Mouse (Mus musculus) gastrocnemius, adult 2 months (tissue): Measurements from ENCODE around the gene Ank2. TPM values are rescaled to one million over a fixed set of nuclear protein-coding genes. Genes with fewer than 3 reads are reported as not detected.

Experiments
- DNase-seq: peaks from one replicate; pipeline ENCODE4 v3.0.0; 2022
- H3K27ac ChIP-seq: fragments of 200-600 bp; 2 replicates; pipeline ENCODE4 v1.8.1; 2022; ENCODE audit warnings: mild to moderate bottlenecking
- H3K4me3 ChIP-seq: fragments of 200-600 bp; 2 replicates; pipeline ENCODE4 v1.8.1; 2022; ENCODE audit warnings: mild to moderate bottlenecking, moderate library complexity
- CTCF ChIP-seq: fragments of 200-600 bp; IDR thresholded peaks from 2 replicates; pipeline ENCODE4 v1.8.1; 2022; ENCODE audit warnings: antibody characterized with exemption, mild to moderate bottlenecking, moderate library complexity
- intact Hi-C: fragments of 180-260 bp; cut with DNase I; formaldehyde crosslinking; loops from one replicate; pipeline ENCODE4 v1.15.1; 2025
- total RNA-seq, 2 experiments: library from RNA; stranded (reverse); gene quantifications; 2 replicates each; pipeline ENCODE4 v1.2.3; 2021

Gene Ank2
- total RNA-seq, 2 experiments from 2014 or later, result 94.5 to 154 TPM

DNA sequence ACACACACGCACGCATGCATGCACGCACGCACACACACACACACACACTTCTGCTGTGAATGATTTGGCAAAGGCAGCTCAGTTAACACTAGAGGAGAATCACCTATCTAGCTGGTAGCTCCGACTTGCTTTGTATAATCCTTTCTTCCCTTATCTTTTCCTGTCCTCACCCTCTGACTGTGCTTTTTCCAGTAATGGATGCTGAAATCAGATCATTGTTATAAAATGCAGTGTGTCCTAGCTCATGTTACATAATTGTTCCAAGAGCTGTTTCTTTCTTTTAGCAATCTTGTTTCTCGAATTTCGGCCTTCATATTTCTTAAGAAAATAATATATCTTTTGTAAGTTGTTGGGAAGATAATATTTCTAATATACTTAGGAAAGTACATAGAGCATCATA, 457.9 kb downstream of the Ank2 start:
- Histone ChIP-seq H3K27ac (no peak overlapping the region), H3K4me3 (no peak overlapping the region)
- no peak for DNase-seq
- TF ChIP-seq CTCF, result no peak
- intact Hi-C loops, result no loop called here

DNA sequence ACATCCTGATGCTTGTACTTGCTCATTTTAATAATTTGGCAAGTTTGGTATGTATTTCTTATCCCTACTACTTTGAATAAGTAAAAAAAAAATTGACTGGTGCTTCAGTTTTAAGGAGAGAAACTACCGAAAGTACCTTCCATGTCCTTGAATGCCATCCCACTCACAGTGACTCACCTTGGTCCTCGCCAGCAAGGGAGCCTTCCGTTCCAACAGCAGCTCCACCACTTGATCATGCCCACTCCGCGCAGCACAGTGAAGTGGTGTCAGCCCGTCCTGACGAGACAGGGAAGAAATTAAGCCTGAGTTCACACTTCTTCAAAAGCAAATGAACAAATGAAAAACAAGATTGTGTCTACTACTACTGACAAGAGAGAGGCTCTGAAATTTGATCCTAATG, 460.6 kb downstream of the Ank2 start:
- intact Hi-C loops, result no loop called here
- DNase-seq, result no peak
- H3K27ac ChIP-seq, result no peak overlapping the region
- no peak for TF ChIP-seq CTCF
- H3K4me3 ChIP-seq, result no peak overlapping the region

DNA sequence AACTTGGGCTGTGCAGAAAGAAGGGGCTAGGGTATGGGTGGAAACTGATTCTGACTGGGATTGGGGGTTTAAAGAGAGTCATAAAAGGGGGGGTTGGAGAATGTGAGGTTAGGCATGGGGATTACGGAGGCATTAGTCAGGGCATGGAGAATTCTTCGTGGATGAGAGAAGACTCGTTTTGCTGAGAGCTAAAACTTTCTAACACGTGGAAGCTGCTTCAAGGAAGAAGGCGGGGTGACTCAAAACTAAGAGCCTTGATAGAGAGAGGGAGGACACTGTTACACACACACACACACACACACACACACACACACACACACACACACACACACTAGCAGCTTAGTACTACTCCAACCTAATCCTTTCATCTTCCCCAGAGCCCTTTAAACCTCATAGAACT, 463.0 kb downstream of the Ank2 start:
- no peak for TF ChIP-seq CTCF
- intact Hi-C loops, result no loop called here
- DNase-seq, result no peak
- no peak overlapping the region for H3K27ac ChIP-seq
- H3K4me3 ChIP-seq, result no peak overlapping the region

DNA sequence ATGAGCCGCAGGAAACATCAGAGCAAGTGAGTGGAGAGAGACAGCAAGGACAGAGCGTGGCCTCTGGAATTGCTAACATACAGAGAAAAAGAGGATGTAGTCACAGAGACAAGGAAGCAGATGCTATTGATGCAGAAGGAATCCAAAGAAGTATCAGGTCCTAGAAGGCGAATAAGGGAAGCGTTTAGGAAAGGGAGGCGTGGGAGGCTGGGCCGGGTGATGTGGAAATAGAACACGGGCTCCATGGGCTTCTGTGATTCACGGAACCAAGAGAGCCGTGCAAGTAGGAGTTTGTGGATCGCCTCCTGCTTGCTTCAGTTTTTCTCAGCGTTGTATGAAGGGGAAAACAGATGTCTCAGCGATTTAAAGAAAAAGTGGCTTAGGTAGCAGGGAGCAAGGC, 463.6 kb downstream of the Ank2 start:
- no peak overlapping the region for H3K4me3 ChIP-seq
- TF ChIP-seq CTCF, result no peak
- DNase-seq, result no peak
- intact Hi-C loops, result no loop called here
- H3K27ac ChIP-seq, result no peak overlapping the region

DNA sequence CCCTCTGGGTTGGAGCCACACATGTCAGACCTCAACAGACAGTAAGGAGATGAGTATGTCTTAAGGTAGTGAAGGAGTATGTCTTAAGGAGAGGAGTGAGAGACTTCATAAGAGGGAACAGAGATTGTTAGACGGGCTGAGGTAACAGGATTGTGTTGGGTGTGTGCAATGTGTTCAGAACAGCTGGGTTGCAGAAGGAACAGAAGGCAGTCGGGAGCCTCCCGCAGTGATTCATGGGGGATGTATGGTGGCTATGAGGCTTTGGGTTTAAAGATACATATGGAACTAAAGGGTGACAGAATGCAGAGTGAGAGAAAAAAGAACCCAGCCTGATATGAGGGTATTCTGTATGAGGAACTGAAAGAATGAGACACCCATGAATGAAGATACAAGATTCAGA, 464.2 kb downstream of the Ank2 start:
- no peak overlapping the region for H3K27ac ChIP-seq
- H3K4me3 ChIP-seq, result no peak overlapping the region
- TF ChIP-seq CTCF, result no peak
- no peak for DNase-seq
- intact Hi-C loops, result no loop called here

DNA sequence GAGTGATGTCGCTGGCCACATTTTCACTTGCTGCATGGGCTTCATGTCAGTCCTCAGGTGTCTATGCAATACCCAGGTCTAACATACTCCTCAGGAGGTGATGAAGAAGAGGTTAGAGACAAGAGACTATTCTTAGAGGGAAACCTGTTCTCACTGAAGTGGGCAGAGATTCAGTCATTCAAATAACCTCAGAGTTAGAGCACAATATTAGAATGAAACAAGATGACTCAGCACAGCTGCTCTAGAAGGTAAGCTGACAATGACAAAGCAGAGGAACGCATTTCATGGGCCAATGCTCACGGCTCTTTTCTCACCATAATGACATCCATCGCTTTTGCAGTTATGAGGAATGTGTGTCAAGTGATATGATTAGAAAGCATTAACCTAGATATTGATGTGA, 475.2 kb downstream of the Ank2 start:
- no peak for TF ChIP-seq CTCF
- no peak overlapping the region for H3K27ac ChIP-seq
- intact Hi-C loops, result no loop called here
- DNase-seq, result no peak
- no peak overlapping the region for H3K4me3 ChIP-seq

DNA sequence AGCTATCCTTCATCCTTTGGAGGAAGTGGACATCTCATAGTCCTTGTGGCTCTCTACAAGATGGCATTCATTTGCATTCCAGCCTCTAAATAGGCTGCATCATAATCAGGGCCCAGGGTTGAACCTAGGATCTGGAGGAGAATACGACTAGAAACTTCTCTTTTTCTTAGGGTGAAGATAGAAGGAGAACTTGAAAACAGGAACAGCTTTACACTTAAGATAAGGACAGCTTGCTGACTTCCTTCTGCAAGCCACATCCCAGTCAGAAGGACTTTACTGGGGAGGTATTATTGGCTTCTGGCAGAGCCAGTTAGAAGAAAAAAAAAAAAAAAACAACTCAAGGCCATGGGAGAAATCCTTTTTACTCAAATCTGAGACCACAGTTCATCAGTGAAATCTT, 479.0 kb downstream of the Ank2 start:
- TF ChIP-seq CTCF, result no peak
- H3K27ac ChIP-seq, result peak overlapping the region; percentile 68; the same call in 1 of the 2 replicates
- no peak for DNase-seq
- intact Hi-C loops, result no loop called here
- no peak overlapping the region for H3K4me3 ChIP-seq

DNA sequence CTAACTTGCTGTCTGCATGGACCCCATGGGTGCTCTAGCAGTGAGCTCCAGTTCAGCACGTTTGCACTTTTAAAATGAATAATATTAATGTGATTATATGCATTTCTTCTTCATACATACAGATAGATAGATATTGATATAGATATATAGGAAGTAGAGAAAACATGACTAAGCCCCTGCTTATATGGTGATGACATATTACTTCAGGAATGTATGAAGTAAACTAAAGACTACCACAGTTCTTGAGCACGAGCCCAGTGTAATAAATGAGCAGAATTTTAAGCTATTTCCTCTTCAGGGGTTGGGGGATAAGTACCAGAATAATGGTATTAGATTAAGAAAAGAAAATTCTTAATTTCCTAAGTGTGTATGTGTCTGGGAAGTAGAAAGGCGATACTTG, 479.4 kb downstream of the Ank2 start:
- TF ChIP-seq CTCF, result no peak
- H3K4me3 ChIP-seq, result no peak overlapping the region
- H3K27ac ChIP-seq, result peak overlapping the region; percentile 68
- intact Hi-C loops, result no loop called here
- DNase-seq, result no peak

DNA sequence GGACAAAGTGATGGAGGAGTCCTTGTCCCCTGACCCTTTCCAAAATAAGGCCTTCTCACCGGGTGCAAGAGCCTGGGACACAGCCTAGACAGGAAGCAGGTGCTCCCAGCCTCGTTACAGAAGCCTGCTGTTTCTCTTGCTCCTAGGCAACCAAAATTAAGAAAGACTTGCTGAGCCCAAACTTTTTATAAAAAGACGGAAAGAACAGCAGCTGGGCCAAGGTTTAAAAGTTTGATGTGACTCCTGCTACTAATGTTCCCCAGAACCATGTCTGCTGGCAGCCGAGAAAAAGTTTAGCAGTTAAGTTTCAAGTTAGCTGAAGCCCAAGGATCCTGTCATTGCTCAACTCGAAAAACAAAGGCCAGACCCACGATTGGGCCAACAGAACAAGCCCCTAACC, 480.0 kb downstream of the Ank2 start:
- H3K4me3 ChIP-seq, result no peak overlapping the region
- DNase-seq, result peak; percentile 45
- peak overlapping the region; percentile 68 for H3K27ac ChIP-seq
- no peak for TF ChIP-seq CTCF
- intact Hi-C loops, result no loop called here

DNA sequence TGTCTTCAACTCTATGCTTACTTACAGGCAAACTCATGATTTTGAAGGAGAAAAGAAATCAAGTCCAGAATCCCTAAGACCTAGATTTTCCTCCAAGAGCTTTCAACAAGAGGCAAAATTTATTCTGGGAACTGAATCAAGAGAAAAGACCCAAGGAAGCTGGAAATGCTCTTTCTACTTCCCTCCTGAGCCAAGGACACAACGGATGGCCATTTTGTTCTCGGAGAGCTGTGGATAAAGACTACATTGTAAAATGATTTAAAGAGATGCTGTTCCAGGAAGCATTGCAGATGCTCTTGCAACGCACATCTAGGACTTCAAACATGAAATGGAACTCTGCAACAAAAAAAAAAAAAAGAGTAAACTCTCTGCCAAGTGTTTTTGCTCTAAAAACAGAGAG, 481.6 kb downstream of the Ank2 start:
- no peak overlapping the region for H3K4me3 ChIP-seq
- TF ChIP-seq CTCF, result no peak

DNA sequence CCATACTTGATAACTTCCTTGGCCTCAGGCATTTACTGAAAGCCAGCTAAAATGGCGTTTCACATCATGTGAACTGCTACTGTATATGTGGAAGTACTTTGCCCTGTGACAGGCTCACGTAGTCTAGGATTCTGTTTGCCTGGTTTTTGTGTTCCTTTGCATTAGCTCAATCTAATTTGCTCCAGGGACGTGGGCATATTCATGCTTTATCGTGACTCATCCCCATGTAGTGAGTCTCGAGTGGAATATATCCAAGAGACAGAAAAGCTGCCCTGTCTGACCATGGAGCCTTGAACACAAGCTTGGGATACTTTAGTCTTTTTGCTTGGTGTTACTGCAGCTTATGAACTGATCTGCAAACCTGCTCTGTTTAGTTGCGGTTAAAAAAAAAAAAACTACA, 483.6 kb downstream of the Ank2 start:
- intact Hi-C loops, result no loop called here
- H3K27ac ChIP-seq, result no peak overlapping the region

More for the DNA sequence above, 481.6 kb downstream of the Ank2 start:
- no peak for DNase-seq
- intact Hi-C loops, result no loop called here
- H3K27ac ChIP-seq, result 0 out of 2 replicates have a peak overlapping the region, but pooled peaks have one; percentile 24

DNA sequence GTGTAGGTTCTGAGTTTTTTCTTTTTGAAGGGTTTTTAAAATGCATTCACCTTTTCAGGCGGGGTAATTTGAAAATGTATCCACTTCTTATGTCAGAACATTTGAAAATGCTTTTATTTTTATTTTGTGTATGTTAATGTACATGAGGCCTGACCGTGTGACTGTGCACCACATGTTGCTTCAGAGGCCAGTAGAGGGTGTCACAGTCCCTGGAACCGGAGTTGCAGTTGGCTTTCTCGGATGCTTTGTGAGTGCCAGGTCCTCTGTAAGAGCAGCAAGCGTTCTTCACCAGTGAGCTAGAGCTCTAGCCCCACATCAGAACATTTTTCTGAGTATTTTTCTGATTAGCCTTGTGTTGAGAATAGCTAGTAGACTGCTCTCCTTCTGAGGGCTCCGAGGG, 484.0 kb downstream of the Ank2 start:
- no peak overlapping the region for H3K4me3 ChIP-seq
- H3K27ac ChIP-seq, result no peak overlapping the region
- peak; percentile 28 for DNase-seq
- peak; percentile 25 for TF ChIP-seq CTCF
- intact Hi-C loops, result no loop called here

More for the DNA sequence above, 483.6 kb downstream of the Ank2 start:
- no peak for TF ChIP-seq CTCF
- no peak overlapping the region for H3K4me3 ChIP-seq
- no peak for DNase-seq

DNA sequence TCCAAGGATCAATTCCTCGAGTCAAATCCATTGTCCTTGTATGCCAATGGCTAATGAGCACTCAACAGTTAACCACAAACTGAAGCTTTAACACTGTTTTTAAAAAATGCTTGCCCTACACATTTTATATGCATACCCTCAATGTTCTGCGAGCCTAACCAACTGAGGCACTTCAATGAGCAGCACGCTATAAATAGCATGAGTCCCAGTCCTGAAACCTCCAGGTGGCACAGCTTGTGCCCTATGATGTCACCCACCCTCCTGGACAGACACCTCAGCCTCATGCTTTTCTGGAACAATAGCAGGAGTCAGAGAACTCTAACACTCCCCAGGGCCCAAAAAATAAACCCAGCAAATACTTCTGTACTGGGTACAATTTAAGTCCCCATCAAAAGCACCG, 485.2 kb downstream of the Ank2 start:
- Histone ChIP-seq H3K4me3 (no peak overlapping the region), H3K27ac (no peak overlapping the region)
- intact Hi-C loops, result loop anchor here (2.0 kb wide), 1 partner anchor 35 kb away; no protein-coding TSS in a partner anchor
- TF ChIP-seq CTCF, result no peak
- DNase-seq, result no peak

DNA sequence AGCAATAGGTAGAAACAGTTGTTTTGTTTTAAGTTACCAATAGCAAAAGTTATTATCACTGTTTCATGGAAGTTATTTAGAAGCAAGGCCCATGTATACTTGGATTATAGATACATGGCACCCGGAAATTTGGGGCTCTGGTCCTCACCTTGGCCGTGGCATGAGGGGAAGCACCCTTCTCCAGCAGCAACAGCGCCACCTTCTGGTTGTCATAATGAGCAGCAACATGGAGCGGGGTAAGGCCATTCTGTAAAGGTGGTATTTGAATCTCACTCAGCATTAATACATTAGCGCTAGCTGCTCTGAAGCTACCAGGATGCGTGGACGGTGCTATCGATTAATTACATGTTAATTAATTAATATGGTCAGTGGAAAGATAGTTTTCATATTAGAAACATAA, 486.6 kb downstream of the Ank2 start:
- Histone ChIP-seq H3K4me3 (no peak overlapping the region), H3K27ac (no peak overlapping the region)
- intact Hi-C loops, result loop anchor here (2.0 kb wide), 1 partner anchor 34 kb away; no protein-coding TSS in a partner anchor
- TF ChIP-seq CTCF, result peak; percentile 77
- peak; percentile 51 for DNase-seq
